Mouse (Mus musculus) kidney, postnatal 0 days (tissue): ENCODE data around the gene Hagh. TPM values are rescaled to one million over a fixed set of nuclear protein-coding genes. Genes with fewer than 3 reads are reported as not detected.
A peak's percentile ranks its signal among the peaks of the same experiment; 100 is the strongest.

ENCODE experiments used
- ATAC-seq: fragments of 200-750 bp; cut with Nextera tagmentation; replicated peaks from 2 replicates; pipeline ENCODE4 v1.8.0; 2017; ENCODE audit warnings: low read depth, moderate number of reproducible peaks, moderate TSS enrichment, moderate library complexity; ENCODE audit not compliant: low FRiP score
- DNase-seq: peaks from one replicate; pipeline ENCODE4 v3.0.0-alpha.2; 2016; ENCODE audit warnings: low spot score
- H3K27ac ChIP-seq: fragments of 300-500 bp; sonication (generic); 2 replicates; pipeline ENCODE4 v1.5.1; 2014; ENCODE audit warnings: mild to moderate bottlenecking
- H3K27me3 ChIP-seq: fragments of 300-500 bp; sonication (generic); 2 replicates; pipeline ENCODE4 v1.6.1; 2014; ENCODE audit warnings: low read length, mixed read lengths; ENCODE audit not compliant: insufficient read depth
- H3K36me3 ChIP-seq: fragments of 300-500 bp; sonication (generic); 2 replicates; pipeline ENCODE4 v1.6.1; 2014; ENCODE audit warnings: low read length, mixed read lengths; ENCODE audit not compliant: insufficient read depth
- H3K4me1 ChIP-seq: fragments of 300-500 bp; sonication (generic); replicated peaks from 2 replicates; pipeline ENCODE4 v1.6.1; 2014; ENCODE audit warnings: antibody characterized with exemption, low read length, mixed read lengths; ENCODE audit not compliant: insufficient read depth
- H3K4me2 ChIP-seq: fragments of 300-500 bp; sonication (generic); 2 replicates; pipeline ENCODE4 v1.6.1; 2014; ENCODE audit warnings: mild to moderate bottlenecking, low read length, moderate library complexity, mixed read lengths
- H3K4me3 ChIP-seq: fragments of 300-500 bp; sonication (generic); replicated peaks from 2 replicates; pipeline ENCODE4 v1.5.1; 2014; ENCODE audit warnings: low read depth, low read length
- H3K9ac ChIP-seq: fragments of 300-500 bp; sonication (generic); 2 replicates; pipeline ENCODE4 v1.6.1; 2014; ENCODE audit warnings: low read depth, low read length
- H3K9me3 ChIP-seq: fragments of 300-500 bp; sonication (generic); replicated peaks from 2 replicates; pipeline ENCODE4 v1.6.1; 2016; ENCODE audit warnings: low read length, inconsistent platforms, mixed read lengths
- CTCF ChIP-seq: IDR thresholded peaks from 2 replicates; pipeline ENCODE4 v1.5.1; 2016; ENCODE audit warnings: antibody characterized with exemption, low read depth, mild to moderate bottlenecking, moderate library complexity
- WGBS: fragments of 180-500 bp; shearing (Covaris S2); extraction: QIAGEN DNeasy Blood & Tissue Kit; methylation state at CpG from one replicate; pipeline ENCODE4 v1.1.7; 2014; 5-methylcytosine and 5-hydroxymethylcytosine counted together
- polyA plus RNA-seq: library from polyadenylated mRNA; unstranded; fragments of >200 nt; fragmentation: Nextera tagmentation; extraction: Ambion mirVana; gene quantifications from 2 replicates; pipeline ENCODE4 v1.2.1, GENCODE M21; 2015

Gene Hagh
- polyA plus RNA-seq, 1 experiment from 2014 or later, result 99.7 TPM

DNA sequence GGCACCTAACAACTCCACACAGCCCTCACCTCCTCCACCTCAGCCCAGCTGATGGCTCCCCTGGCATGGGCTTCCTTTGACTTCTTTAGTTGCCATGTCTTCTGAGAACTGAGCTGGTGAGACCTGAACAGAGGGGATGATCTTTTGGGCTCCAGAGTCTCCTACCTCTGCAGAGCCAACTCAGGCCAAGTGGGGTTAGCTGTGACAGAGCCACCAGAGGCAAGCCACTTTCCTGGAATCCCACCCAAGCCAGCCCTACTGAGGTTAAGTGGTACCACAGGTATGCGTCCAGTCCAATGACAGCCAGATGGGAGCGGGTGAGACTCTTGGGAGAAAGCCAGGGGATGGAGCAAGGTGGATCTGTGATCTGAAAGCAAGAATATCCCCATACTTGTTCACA is 53.3 kb downstream of the Hagh start:
- Histone ChIP-seq H3K27ac (no peak overlapping the region), H3K4me1 (peaks cover 6% of the 10 kb centered on the region; the same call in 1 of the 2 replicates), H3K36me3 (peaks cover 30% of the 10 kb centered on the region), H3K27me3 (no peaks in the 10 kb centered on the region), H3K4me2 (no peak overlapping the region), H3K4me3 (no peak overlapping the region), H3K9me3 (no peaks in the 10 kb centered on the region), H3K9ac (no peak overlapping the region)
- 91% methylated on average over 2 of the region's 2 CpGs for WGBS
- ATAC-seq (no peak), DNase-seq (no peak)
- TF ChIP-seq CTCF, result no peak

DNA sequence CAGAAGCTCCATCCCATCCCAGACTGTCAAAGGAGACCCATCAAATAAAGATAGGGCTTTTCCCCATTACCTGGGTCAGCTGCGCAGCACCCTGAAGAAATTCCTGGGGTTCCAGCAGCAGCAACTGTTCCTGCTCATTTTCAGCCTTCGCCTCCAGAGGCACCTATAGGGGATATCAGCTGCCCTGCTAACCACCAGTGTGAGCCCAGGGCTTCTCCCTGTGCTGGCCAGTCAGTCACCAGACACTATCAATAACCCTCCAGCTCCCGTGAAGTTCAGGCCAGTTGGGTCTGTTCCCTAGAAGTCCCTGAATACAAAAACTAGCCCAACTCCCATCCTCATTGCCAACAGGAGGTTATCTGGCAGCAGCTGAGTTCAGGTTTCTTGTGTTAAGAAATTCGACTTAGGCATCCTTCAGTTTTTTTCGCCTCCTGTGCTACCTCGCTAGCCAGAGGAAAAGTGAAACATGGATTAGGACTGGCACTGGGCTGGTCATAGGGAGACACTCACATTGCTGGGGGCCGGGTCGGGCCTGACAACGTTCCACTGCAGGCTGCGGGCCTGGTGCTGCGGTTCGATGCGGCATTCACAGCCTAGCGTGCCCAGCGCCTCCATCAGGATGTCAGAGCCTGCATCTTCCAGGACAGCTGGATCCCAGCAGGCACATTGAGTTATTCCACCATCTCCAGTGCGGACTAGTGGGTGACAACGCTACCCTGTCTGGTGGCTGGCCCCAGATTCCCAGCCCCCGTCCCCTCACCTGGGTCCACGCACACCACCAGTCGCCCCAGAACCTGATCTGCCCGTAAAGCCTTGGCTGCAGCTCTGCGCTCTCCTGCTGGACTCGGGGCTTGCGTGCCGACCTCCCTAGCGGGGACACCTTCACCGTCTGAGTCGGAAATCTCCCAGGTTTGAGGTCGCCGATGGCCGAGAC is 54.4 kb downstream of the Hagh start:
- DNase-seq (no peak), ATAC-seq (peak; percentile 2; the same call in 1 of the 2 replicates)
- no peak for TF ChIP-seq CTCF
- H3K27me3 ChIP-seq, result no peaks in the 10 kb centered on the region
- peaks cover 39% of the 10 kb centered on the region for H3K36me3 ChIP-seq
- peak overlapping the region; percentile 93 for H3K9ac ChIP-seq
- H3K4me3 ChIP-seq, result peak overlapping the region; percentile 86
- no peaks in the 10 kb centered on the region for H3K9me3 ChIP-seq
- 8% methylated on average over 31 of the region's 31 CpGs for WGBS
- peaks cover 6% of the 10 kb centered on the region; the same call in 1 of the 2 replicates for H3K4me1 ChIP-seq
- H3K27ac ChIP-seq, result peak overlapping the region; percentile 89
- H3K4me2 ChIP-seq, result peak overlapping the region; percentile 95

DNA sequence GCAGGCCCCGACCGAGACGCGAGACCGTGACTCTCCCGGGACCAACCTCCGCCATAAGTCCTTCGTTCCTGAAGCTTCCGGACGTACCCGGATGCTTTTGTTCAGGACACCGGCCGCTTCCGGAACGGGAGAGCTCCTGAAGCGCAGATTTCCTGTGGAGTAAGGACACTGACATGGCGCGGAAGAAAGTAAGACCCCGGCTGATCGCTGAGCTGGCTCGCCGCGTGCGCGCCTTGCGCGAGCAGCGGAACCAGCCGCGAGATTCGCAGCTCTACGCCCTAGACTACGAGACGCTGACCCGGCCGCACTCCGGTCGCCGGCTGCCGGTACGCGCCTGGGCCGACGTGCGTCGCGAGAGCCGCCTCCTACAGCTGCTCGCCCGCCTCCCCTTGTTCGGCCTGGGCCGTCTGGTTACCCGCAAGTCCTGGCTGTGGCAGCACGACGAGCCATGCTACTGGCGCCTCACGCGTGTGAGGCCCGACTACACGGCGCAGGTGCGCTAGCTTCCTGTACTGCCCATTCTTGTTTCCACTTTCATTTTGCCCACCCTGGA is 55.1 kb downstream of the Hagh start, which contains the start of the genes Eme2 and Mrps34:
Eme2 (minus strand) TSS at position 93 of the 553 bp plus-strand sequence.
Mrps34 (plus strand) TSS at position 122 of the 553 bp plus-strand sequence.
- WGBS, result under 1% methylated on average over 62 of the region's 62 CpGs
- H3K4me2 ChIP-seq, result peak within 1 kb of the TSS; percentile 95
- DNase-seq (peak; percentile 93), ATAC-seq (peak; percentile 38)
- H3K27ac ChIP-seq, result peak within 1 kb of the TSS; percentile 89
- no peaks in the 10 kb centered on the region for H3K9me3 ChIP-seq
- H3K36me3 ChIP-seq, result peaks cover 46% of the 10 kb centered on the region
- H3K4me3 ChIP-seq, result peak within 1 kb of the TSS; percentile 86
- peaks cover 6% of the 10 kb centered on the region; the same call in 1 of the 2 replicates for H3K4me1 ChIP-seq
- no peak for TF ChIP-seq CTCF
- no peaks in the 10 kb centered on the region for H3K27me3 ChIP-seq
- peak within 1 kb of the TSS; percentile 93 for H3K9ac ChIP-seq

DNA sequence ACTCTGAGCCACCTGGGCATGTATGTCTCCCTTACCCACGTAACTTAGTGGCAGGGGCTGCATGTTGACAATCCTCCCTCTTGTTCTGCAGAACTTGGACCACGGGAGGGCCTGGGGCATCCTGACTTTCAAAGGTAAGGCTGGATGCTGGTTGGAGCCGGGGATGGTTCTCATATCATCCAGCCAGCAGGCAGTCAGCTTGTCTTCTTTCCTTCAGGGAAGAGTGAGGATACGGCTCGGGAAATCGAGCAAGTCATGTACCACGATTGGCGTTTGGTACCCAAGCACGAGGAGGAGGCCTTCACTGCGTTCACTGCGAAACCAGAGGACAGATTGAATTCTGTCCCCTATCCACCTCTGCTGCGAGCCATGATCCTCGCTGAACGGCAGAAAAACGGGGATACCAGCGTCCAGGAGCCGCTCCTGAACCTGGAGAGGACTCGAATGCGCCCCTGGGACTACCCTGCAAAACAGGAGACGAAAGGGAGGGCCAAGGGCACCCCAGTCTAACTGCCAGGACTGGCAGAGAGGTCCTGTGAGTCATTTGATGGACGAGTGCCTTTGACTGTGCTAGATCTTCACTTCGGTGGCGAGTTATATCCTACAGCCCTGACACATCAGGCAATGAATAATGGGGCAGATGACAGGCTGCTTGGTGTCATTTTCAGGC is 55.8 kb downstream of the Hagh start:
- DNase-seq (no peak), ATAC-seq (no peak; the same call in 1 of the 2 replicates)
- Histone ChIP-seq H3K4me2 (peak overlapping the region; percentile 95), H3K9me3 (no peaks in the 10 kb centered on the region), H3K9ac (peak overlapping the region; percentile 93), H3K27me3 (no peaks in the 10 kb centered on the region), H3K4me1 (peaks cover 6% of the 10 kb centered on the region; the same call in 1 of the 2 replicates), H3K4me3 (peak overlapping the region; percentile 86), H3K36me3 (peaks cover 47% of the 10 kb centered on the region), H3K27ac (peak overlapping the region; percentile 89)
- WGBS, result 6% methylated on average over 23 of the region's 23 CpGs
- TF ChIP-seq CTCF, result no peak

DNA sequence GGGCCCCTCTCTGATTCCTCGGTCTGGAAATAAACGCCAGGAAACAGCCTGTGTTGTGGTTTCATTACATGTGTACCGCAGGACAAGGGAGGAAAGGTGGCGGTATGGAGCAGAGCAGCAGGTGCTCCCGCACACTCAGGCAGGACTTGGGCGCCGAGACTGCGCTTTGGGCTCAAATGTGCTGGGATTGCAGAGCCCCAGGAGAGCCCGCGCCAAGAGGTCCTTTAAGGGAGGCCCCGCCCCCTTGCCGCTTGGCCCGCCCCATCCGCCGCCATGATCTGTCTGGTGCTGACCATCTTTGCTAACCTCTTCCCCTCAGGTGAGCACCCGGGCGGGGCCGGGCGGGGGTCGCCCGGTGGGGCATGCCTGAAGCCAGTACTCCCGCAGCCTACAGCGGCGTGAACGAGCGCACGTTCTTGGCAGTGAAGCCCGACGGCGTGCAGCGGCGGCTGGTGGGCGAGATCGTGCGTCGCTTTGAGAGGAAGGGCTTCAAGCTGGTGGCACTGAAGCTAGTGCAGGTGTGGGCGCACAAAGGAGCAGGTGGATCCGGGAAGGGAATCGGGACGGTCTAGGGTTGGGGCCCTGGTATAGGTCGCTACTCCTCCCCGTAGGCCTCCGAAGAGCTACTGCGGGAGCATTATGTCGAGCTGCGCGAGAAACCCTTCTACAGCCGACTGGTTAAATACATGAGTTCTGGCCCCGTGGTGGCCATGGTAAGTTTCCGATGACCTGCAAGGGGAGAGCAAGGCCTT is 56.5 kb downstream of the Hagh start, which contains the start of gene Nme3:
Nme3 (plus strand) TSS at position 260 of the 752 bp plus-strand sequence.
- DNase-seq (peak; percentile 86), ATAC-seq (peak; percentile 67)
- Histone ChIP-seq H3K4me2 (peak within 1 kb of the TSS; percentile 95), H3K4me3 (peak within 1 kb of the TSS; percentile 86), H3K9me3 (no peaks in the 10 kb centered on the region), H3K4me1 (peaks cover 6% of the 10 kb centered on the region; the same call in 1 of the 2 replicates), H3K36me3 (peaks cover 48% of the 10 kb centered on the region), H3K9ac (peak within 1 kb of the TSS; percentile 93), H3K27ac (peak within 1 kb of the TSS; percentile 89), H3K27me3 (no peaks in the 10 kb centered on the region)
- WGBS, result 1% methylated on average over 49 of the region's 50 CpGs
- peak; percentile 26; the same call in 1 of the 2 replicates for TF ChIP-seq CTCF
